Mouse (Mus musculus) B cell, adult 62 days (primary cell): ENCODE measurements around the gene Ipo5. TPM values are rescaled to one million over a fixed set of nuclear protein-coding genes. Genes with fewer than 3 reads are reported as not detected.

ENCODE experiments used
- total RNA-seq: library from RNA; stranded (reverse); gene quantifications from 4 replicates; pipeline ENCODE4 v1.2.4, GENCODE M21; 2023

The Ipo5 gene
- total RNA-seq: 60.3 to 62.4 TPM (median 60.9 TPM) in 4 replicates

DNA sequence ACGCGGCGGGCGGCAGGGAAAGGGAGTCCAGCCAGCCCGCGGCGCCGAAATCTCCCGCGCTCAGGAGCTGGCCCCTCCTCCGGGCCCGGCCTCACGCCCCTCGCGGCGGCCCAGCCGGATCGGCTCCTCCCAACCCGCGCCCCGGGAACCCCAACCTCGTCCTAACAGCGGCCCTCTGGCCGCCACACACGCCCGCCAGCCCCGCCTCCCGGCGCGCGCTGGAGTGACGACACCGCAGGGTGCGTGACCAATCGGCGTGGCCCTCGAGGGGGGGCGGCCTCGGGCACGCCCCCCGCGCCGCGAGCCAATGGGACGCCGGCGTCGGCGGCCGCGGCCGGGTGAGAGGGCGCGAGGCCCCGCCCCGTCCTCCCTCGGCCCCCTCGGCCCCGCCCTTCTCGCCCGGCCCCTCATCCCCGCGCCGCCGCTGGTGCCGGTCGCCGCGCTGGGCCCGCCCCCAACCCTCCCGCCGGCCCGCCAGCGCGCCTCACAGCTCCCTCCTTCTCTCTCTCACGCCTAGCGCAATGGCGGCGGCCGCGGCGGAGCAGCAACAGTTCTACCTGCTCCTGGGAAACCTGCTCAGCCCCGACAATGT, at the start of gene Ipo5:
Ipo5 (plus strand) TSS at position 492 of the 592 bp plus-strand sequence.

Other genes starting within 250 kb of the Ipo5 start
- 1.1 to 2.6 TPM (median 1.6 TPM) in 4 replicates for gene Farp1, start 124.0 kb downstream of the Ipo5 start, total RNA-seq